Mouse (Mus musculus): ENCODE measurements around the gene Rgs8. TPM values are rescaled to one million over a fixed set of nuclear protein-coding genes. Genes with fewer than 3 reads are reported as not detected.

Gene Rgs8
- total and polyA plus RNA-seq, 3 experiments = not detected

GRCm38 (mm10) chr1:153666236-153666635, 13.4 kb downstream of the Rgs8 start:
- Histone ChIP-seq H3K4me3 (replicated peaks in 1 of 3; ENCODE audit: low read depth in 2 of 3, low read length in 2 of 3, poor library complexity in 1 of 3) (no peak overlapping the region), H3K9me3 (replicated peaks; ENCODE audit: low read length) (peaks cover 3% of the 10 kb centered on the region), H3K27ac (ENCODE audit: insufficient read depth, low read depth) (no peak overlapping the region), H3K4me1 (ENCODE audit: control insufficient read depth in 1 of 2, insufficient read depth in 2 of 2) (no peaks in the 10 kb centered on the region), H3K4me2 (ENCODE audit: insufficient read depth, low read depth, poor library complexity, severe bottlenecking) (no peak overlapping the region), H3K27me3 (replicated peaks) (peaks cover 34% of the 10 kb centered on the region), H3K9ac (ENCODE audit: insufficient read depth, low read depth) (no peak overlapping the region), H3K36me3 (replicated peaks in 1 of 2; ENCODE audit: control insufficient read depth in 1 of 2, insufficient read depth in 1 of 2, low read length in 1 of 2) (no peaks in the 10 kb centered on the region), H3K79me2 (replicated peaks; ENCODE audit: control insufficient read depth, extremely low read depth, insufficient read depth, poor library complexity, severe bottlenecking) (no peaks in the 10 kb centered on the region)
- dilution Hi-C loops (cut with MboI; ENCODE audit: extremely low pct_ligation_motif_present, extremely low pct_unique_long_range_greater_than_20kb, low sequenced_read_pairs) = no loop called here
- TF ChIP-seq UBTF (IDR thresholded peaks at IDR 0.05; ENCODE audit: low read depth, low read length) (no peak), ETS1 (conservative IDR thresholded peaks at IDR 0.05; ENCODE audit: low read depth, low read length) (no peak), ZMIZ1 (IDR thresholded peaks at IDR 0.05; ENCODE audit: low read depth, low read length) (no peak), CTCF (conservative IDR thresholded peaks at IDR 0.05 in 1 of 2, IDR thresholded peaks at IDR 0.05 in 1 of 2; ENCODE audit: low read depth in 2 of 2, low read length in 2 of 2) (no peak), ZNF384 (IDR thresholded peaks at IDR 0.05; ENCODE audit: low read depth, low read length) (no peak), KAT2A (IDR thresholded peaks at IDR 0.05; ENCODE audit: insufficient replicate concordance, low read length) (no peak), SMC3 (IDR thresholded peaks at IDR 0.05; ENCODE audit: low read depth, low read length) (no peak), IRF4 (IDR thresholded peaks at IDR 0.05; ENCODE audit: low read depth, low read length) (no peak), ELF1 (IDR thresholded peaks at IDR 0.05; ENCODE audit: low read depth, low read length) (no peak), NRF1 (IDR thresholded peaks at IDR 0.05; ENCODE audit: low read depth, low read length) (no peak)
- DNase-seq (ENCODE audit: extremely low read depth) = no peak
- in situ Hi-C loops (cut with MboI; ENCODE audit: low pct_ligation_motif_present, low pct_unique_long_range_greater_than_20kb, low sequenced_read_pairs) = no loop called here

GRCm38 (mm10) chr1:153667244-153667727, 14.5 kb downstream of the Rgs8 start:
- Histone ChIP-seq H3K4me2 (ENCODE audit: insufficient read depth, low read depth, poor library complexity, severe bottlenecking) (no peak overlapping the region), H3K9me3 (replicated peaks; ENCODE audit: low read length) (peaks cover 3% of the 10 kb centered on the region), H3K4me3 (replicated peaks in 1 of 3; ENCODE audit: low read depth in 2 of 3, low read length in 2 of 3, poor library complexity in 1 of 3) (no peak overlapping the region), H3K36me3 (replicated peaks in 1 of 2; ENCODE audit: control insufficient read depth in 1 of 2, insufficient read depth in 1 of 2, low read length in 1 of 2) (no peaks in the 10 kb centered on the region), H3K9ac (ENCODE audit: insufficient read depth, low read depth) (no peak overlapping the region), H3K27me3 (replicated peaks) (peaks cover 34% of the 10 kb centered on the region), H3K79me2 (replicated peaks; ENCODE audit: control insufficient read depth, extremely low read depth, insufficient read depth, poor library complexity, severe bottlenecking) (no peaks in the 10 kb centered on the region), H3K27ac (ENCODE audit: insufficient read depth, low read depth) (no peak overlapping the region), H3K4me1 (ENCODE audit: control insufficient read depth in 1 of 2, insufficient read depth in 2 of 2) (no peaks in the 10 kb centered on the region)
- TF ChIP-seq TCF12 (IDR thresholded peaks at IDR 0.05; ENCODE audit: low read depth, low read length) = no peak
- no peak for TF ChIP-seq KAT2A (IDR thresholded peaks at IDR 0.05; ENCODE audit: insufficient replicate concordance, low read length)
- TF ChIP-seq ZKSCAN1 (IDR thresholded peaks at IDR 0.05; ENCODE audit: borderline replicate concordance, low read depth, low read length) = no peak
- no peak for TF ChIP-seq ZNF384 (IDR thresholded peaks at IDR 0.05; ENCODE audit: low read depth, low read length)
- TF ChIP-seq MAFK (IDR thresholded peaks at IDR 0.05; ENCODE audit: insufficient replicate concordance, low read length) = no peak
- no peak for TF ChIP-seq EP300 (IDR thresholded peaks at IDR 0.05; ENCODE audit: low read length)
- no peak for TF ChIP-seq NELFE (IDR thresholded peaks at IDR 0.05; ENCODE audit: low read depth, low read length)
- TF ChIP-seq CHD1 (IDR thresholded peaks at IDR 0.05; ENCODE audit: low read depth, low read length) = no peak
- no peak for TF ChIP-seq POLR2AphosphoS2 (IDR thresholded peaks at IDR 0.05; ENCODE audit: low read depth, low read length)
- no peak for TF ChIP-seq MAZ (IDR thresholded peaks at IDR 0.05; ENCODE audit: low read depth, low read length)
- no peak for TF ChIP-seq BHLHE40 (IDR thresholded peaks at IDR 0.05; ENCODE audit: low read depth, low read length)
- TF ChIP-seq ETS1 (conservative IDR thresholded peaks at IDR 0.05; ENCODE audit: low read depth, low read length) = no peak
- TF ChIP-seq E2F4 (IDR thresholded peaks at IDR 0.05; ENCODE audit: insufficient replicate concordance, low read depth, low read length) = no peak
- TF ChIP-seq USF1 (IDR thresholded peaks at IDR 0.05; ENCODE audit: low read depth, low read length) = no peak
- TF ChIP-seq ZC3H11A (IDR thresholded peaks at IDR 0.05; ENCODE audit: low read depth, low read length) = no peak
- dilution Hi-C loops (cut with MboI; ENCODE audit: extremely low pct_ligation_motif_present, extremely low pct_unique_long_range_greater_than_20kb, low sequenced_read_pairs) (no loop called here), in situ Hi-C loops (cut with MboI; ENCODE audit: low pct_ligation_motif_present, low pct_unique_long_range_greater_than_20kb, low sequenced_read_pairs) (no loop called here)
- DNase-seq (ENCODE audit: extremely low read depth) = no peak
